Mouse (Mus musculus) adrenal gland, adult 18-20 months (tissue): ENCODE results near the gene Arhgap11a. TPM values are rescaled to one million over a fixed set of nuclear protein-coding genes. Genes with fewer than 3 reads are reported as not detected.

Experiments used
- DNase-seq, 2 experiments: peaks; one replicate each; pipeline ENCODE4 v3.0.0; 2021 to 2022; ENCODE audit warnings: low spot score in 2 of 2
- long read RNA-seq, 2 experiments: library from polyadenylated mRNA; stranded (forward); transcript quantifications; one replicate each; pipeline ENCODE4 v2.0.0; 2021
- total RNA-seq, 2 experiments: library from RNA; stranded (reverse); gene quantifications; 1 replicate in 1 of 2; 2 replicates in 1 of 2; pipeline ENCODE4 v1.2.3; 2021

The Arhgap11a gene
- total RNA-seq: 1 to 10 TPM; 1.6 TPM
- long read RNA-seq, experiment 1: 0 reads
- long read RNA-seq, experiment 2, partial matches to known transcripts: 0 of 1 reads
- long read RNA-seq, experiment 2, other reads (novel, unspliced or antisense): 1 of 1 reads

GRCm38 (mm10) chr2:113848245-113849121, at the start of gene Arhgap11a:
Gene Arhgap11a, minus strand, starts transcription at chr2:113848661.
- peak; percentile 84 to 87 for DNase-seq

GRCm38 (mm10) chr2:113893385-113894122, 45.1 kb upstream of the Arhgap11a start:
- DNase-seq: no peak

GRCm38 (mm10) chr2:113887166-113887565, 38.7 kb upstream of the Arhgap11a start:
- no peak for DNase-seq

GRCm38 (mm10) chr2:113886061-113886460, 37.6 kb upstream of the Arhgap11a start:
- no peak for DNase-seq

GRCm38 (mm10) chr2:113870115-113870514, 21.7 kb upstream of the Arhgap11a start:
- no peak for DNase-seq

- DNase-seq: no peak
Measured at GRCm38 (mm10) chr2:113868404-113868803, 19.9 kb upstream of the Arhgap11a start.

GRCm38 (mm10) chr2:113866155-113866554, 17.7 kb upstream of the Arhgap11a start:
- DNase-seq: no peak

GRCm38 (mm10) chr2:113849141-113849540, 680 bp upstream of the Arhgap11a start:
- DNase-seq: no peak

GRCm38 (mm10) chr2:113847678-113848244, 700 bp downstream of the Arhgap11a start:
- DNase-seq: peak; percentile 13 to 20

- no peak for DNase-seq
Measured at GRCm38 (mm10) chr2:113845081-113845480, 3.4 kb downstream of the Arhgap11a start.

GRCm38 (mm10) chr2:113841656-113842437, 6.6 kb downstream of the Arhgap11a start:
- DNase-seq: no peak

GRCm38 (mm10) chr2:113839488-113839887, 9.0 kb downstream of the Arhgap11a start:
- DNase-seq: no peak

- no peak for DNase-seq
Measured at GRCm38 (mm10) chr2:113835219-113835618, 13.2 kb downstream of the Arhgap11a start.

- DNase-seq: peak in 1 of 2 experiments; percentile 41
Measured at GRCm38 (mm10) chr2:113828943-113829882, 19.2 kb downstream of the Arhgap11a start, which contains the start of gene Scg5. Gene Scg5, minus strand, starts transcription at chr2:113829121.

GRCm38 (mm10) chr2:113828086-113828942, 20.1 kb downstream of the Arhgap11a start:
- DNase-seq: no peak

GRCm38 (mm10) chr2:113823909-113824308, 24.6 kb downstream of the Arhgap11a start:
- DNase-seq: peak in 1 of 2 experiments; percentile 21

GRCm38 (mm10) chr2:113822367-113822766, 26.1 kb downstream of the Arhgap11a start:
- no peak for DNase-seq

GRCm38 (mm10) chr2:113821176-113821734, 27.2 kb downstream of the Arhgap11a start:
- DNase-seq: no peak
